Mouse (Mus musculus) stomach, postnatal 0 days (tissue): ENCODE measurements around the gene Mlh3.

Source experiments
- CTCF ChIP-seq: IDR thresholded peaks from 2 replicates; pipeline ENCODE4 v1.5.1; 2016; ENCODE audit warnings: antibody characterized with exemption, low read depth, mild to moderate bottlenecking, moderate library complexity
- EP300 ChIP-seq: optimal IDR thresholded peaks from 2 replicates; pipeline ENCODE3; 2016; ENCODE audit warnings: antibody characterized with exemption

DNA sequence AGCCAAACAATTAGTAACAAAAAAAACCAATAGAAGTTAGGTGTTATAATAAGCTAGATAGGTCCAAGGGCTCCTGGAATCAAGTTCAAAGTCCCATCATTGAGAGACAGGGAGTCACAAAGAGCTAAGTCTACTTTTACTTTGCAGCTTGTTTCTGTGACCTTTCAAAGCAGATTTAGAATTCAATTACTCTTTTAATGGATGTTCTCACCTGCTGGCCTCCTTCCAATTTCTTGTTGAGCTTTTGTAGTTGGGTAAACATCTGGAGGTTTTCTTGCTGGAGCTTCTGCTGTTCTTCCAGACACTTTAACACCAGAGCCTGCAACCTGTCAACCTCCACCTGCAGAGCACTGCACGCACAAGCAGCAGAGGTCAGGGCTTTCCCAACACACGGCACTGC, 32.9 kb upstream of the Mlh3 start:
- TF ChIP-seq CTCF, result no peak
- TF ChIP-seq EP300, result no peak
